Mouse (Mus musculus): ENCODE data around the gene Phf1. TPM values are rescaled to one million over a fixed set of nuclear protein-coding genes. Genes with fewer than 3 reads are reported as not detected.
"Not testable (repeated sequence)": the region's sequence is repeated elsewhere in the genome, so short reads cannot be mapped to it uniquely, and the experiment has no call there.

Gene Phf1
- polyA plus RNA-seq, 1 experiment from 2014 or later, result 2.5 TPM

- DNase-seq (peak; percentile 14), ATAC-seq (no peak)
- Histone ChIP-seq H3K9ac (replicated peaks) (no peak overlapping the region), H3K36me3 (replicated peaks; ENCODE audit: insufficient read depth, low read length) (no peaks in the 10 kb centered on the region), H3K4me2 (ENCODE audit: low read depth, low read length) (no peak overlapping the region), H3K9me3 (ENCODE audit: low read length) (no peaks in the 10 kb centered on the region), H3K27ac (ENCODE audit: low read depth) (no peak overlapping the region), H3K4me3 (ENCODE audit: low read depth, low read length) (no peak overlapping the region), H3K4me1 (ENCODE audit: insufficient read depth) (0 out of 2 replicates have a peak, but pooled peaks cover 2% of the 10 kb centered on the region), H3K27me3 (ENCODE audit: insufficient read depth, low read length) (no peaks in the 10 kb centered on the region)
- no peak for TF ChIP-seq EP300 (IDR thresholded peaks at IDR 0.05; ENCODE audit: low read depth)
- no peak for TF ChIP-seq CTCF (IDR thresholded peaks at IDR 0.05; ENCODE audit: low read depth)
- 60% methylated on average over 16 of the region's 16 CpGs for WGBS (ENCODE audit: insufficient replicate concordance)
Measured at GRCm38 (mm10) chr17:26892635-26893375, 40.0 kb upstream of the Phf1 start.

GRCm38 (mm10) chr17:26893492-26893891 lies 39.4 kb upstream of the Phf1 start:
- no peak for DNase-seq
- H3K9me3 ChIP-seq (ENCODE audit: low read length), result no peaks in the 10 kb centered on the region
- no peaks in the 10 kb centered on the region for H3K27me3 ChIP-seq (ENCODE audit: insufficient read depth, low read length)
- 62% methylated on average over 6 of the region's 6 CpGs for WGBS (ENCODE audit: insufficient replicate concordance)
- no peak for TF ChIP-seq CTCF (IDR thresholded peaks at IDR 0.05; ENCODE audit: low read depth)
- TF ChIP-seq EP300 (IDR thresholded peaks at IDR 0.05; ENCODE audit: low read depth), result no peak
- ATAC-seq, result no peak
- no peak overlapping the region for H3K27ac ChIP-seq (ENCODE audit: low read depth)
- no peak overlapping the region for H3K4me3 ChIP-seq (ENCODE audit: low read depth, low read length)
- H3K4me1 ChIP-seq (ENCODE audit: insufficient read depth), result 0 out of 2 replicates have a peak, but pooled peaks cover 2% of the 10 kb centered on the region
- H3K9ac ChIP-seq (replicated peaks), result no peak overlapping the region
- no peaks in the 10 kb centered on the region for H3K36me3 ChIP-seq (replicated peaks; ENCODE audit: insufficient read depth, low read length)
- no peak overlapping the region for H3K4me2 ChIP-seq (ENCODE audit: low read depth, low read length)

- H3K27me3 ChIP-seq (ENCODE audit: insufficient read depth, low read length), result no peaks in the 10 kb centered on the region
- H3K4me2 ChIP-seq (ENCODE audit: low read depth, low read length), result no peak overlapping the region
- H3K4me3 ChIP-seq (ENCODE audit: low read depth, low read length), result no peak overlapping the region
- no peak for ATAC-seq
- no peak for TF ChIP-seq EP300 (IDR thresholded peaks at IDR 0.05; ENCODE audit: low read depth)
- TF ChIP-seq CTCF (IDR thresholded peaks at IDR 0.05; ENCODE audit: low read depth), result no peak
- H3K4me1 ChIP-seq (ENCODE audit: insufficient read depth), result 0 out of 2 replicates have a peak, but pooled peaks cover 2% of the 10 kb centered on the region
- no peak overlapping the region for H3K27ac ChIP-seq (ENCODE audit: low read depth)
- WGBS (ENCODE audit: insufficient replicate concordance), result 86% methylated on average over 6 of the region's 6 CpGs
- no peaks in the 10 kb centered on the region for H3K36me3 ChIP-seq (replicated peaks; ENCODE audit: insufficient read depth, low read length)
- no peak overlapping the region for H3K9ac ChIP-seq (replicated peaks)
- H3K9me3 ChIP-seq (ENCODE audit: low read length), result no peaks in the 10 kb centered on the region
- no peak for DNase-seq
Measured at GRCm38 (mm10) chr17:26894342-26894741, 38.5 kb upstream of the Phf1 start.

GRCm38 (mm10) chr17:26895578-26895977 lies 37.3 kb upstream of the Phf1 start:
- DNase-seq (peak; percentile 78), ATAC-seq (no peak)
- Histone ChIP-seq H3K36me3 (replicated peaks; ENCODE audit: insufficient read depth, low read length) (no peaks in the 10 kb centered on the region), H3K27me3 (ENCODE audit: insufficient read depth, low read length) (no peaks in the 10 kb centered on the region), H3K9me3 (ENCODE audit: low read length) (no peaks in the 10 kb centered on the region), H3K4me2 (ENCODE audit: low read depth, low read length) (no peak overlapping the region), H3K9ac (replicated peaks) (no peak overlapping the region), H3K4me3 (ENCODE audit: low read depth, low read length) (no peak overlapping the region), H3K27ac (ENCODE audit: low read depth) (no peak overlapping the region), H3K4me1 (ENCODE audit: insufficient read depth) (0 out of 2 replicates have a peak, but pooled peaks cover 2% of the 10 kb centered on the region)
- TF ChIP-seq CTCF (IDR thresholded peaks at IDR 0.05; ENCODE audit: low read depth) (peak; percentile 97), EP300 (IDR thresholded peaks at IDR 0.05; ENCODE audit: low read depth) (no peak)
- WGBS (ENCODE audit: insufficient replicate concordance), result 11% methylated on average over 10 of the region's 10 CpGs

- Histone ChIP-seq H3K36me3 (replicated peaks; ENCODE audit: insufficient read depth, low read length) (no peaks in the 10 kb centered on the region), H3K4me1 (ENCODE audit: insufficient read depth) (no peaks in the 10 kb centered on the region), H3K9me3 (ENCODE audit: low read length) (no peaks in the 10 kb centered on the region), H3K27ac (ENCODE audit: low read depth) (no peak overlapping the region), H3K4me2 (ENCODE audit: low read depth, low read length) (no peak overlapping the region), H3K9ac (replicated peaks) (no peak overlapping the region), H3K4me3 (ENCODE audit: low read depth, low read length) (no peak overlapping the region), H3K27me3 (ENCODE audit: insufficient read depth, low read length) (no peaks in the 10 kb centered on the region)
- no peak for ATAC-seq
- TF ChIP-seq CTCF (IDR thresholded peaks at IDR 0.05; ENCODE audit: low read depth) (no peak), EP300 (IDR thresholded peaks at IDR 0.05; ENCODE audit: low read depth) (no peak)
- 79% methylated on average over 6 of the region's 6 CpGs for WGBS (ENCODE audit: insufficient replicate concordance)
- no peak for DNase-seq
Measured at GRCm38 (mm10) chr17:26900916-26901315, 31.9 kb upstream of the Phf1 start.

GRCm38 (mm10) chr17:26904320-26904719 lies 28.5 kb upstream of the Phf1 start:
- H3K27me3 ChIP-seq (ENCODE audit: insufficient read depth, low read length), result no peaks in the 10 kb centered on the region
- 57% methylated on average over 5 of the region's 5 CpGs for WGBS (ENCODE audit: insufficient replicate concordance)
- no peak overlapping the region for H3K4me2 ChIP-seq (ENCODE audit: low read depth, low read length)
- TF ChIP-seq EP300 (IDR thresholded peaks at IDR 0.05; ENCODE audit: low read depth), result no peak
- no peak for TF ChIP-seq CTCF (IDR thresholded peaks at IDR 0.05; ENCODE audit: low read depth)
- DNase-seq (no peak), ATAC-seq (no peak)
- H3K9me3 ChIP-seq (ENCODE audit: low read length), result no peaks in the 10 kb centered on the region
- H3K36me3 ChIP-seq (replicated peaks; ENCODE audit: insufficient read depth, low read length), result no peaks in the 10 kb centered on the region
- no peaks in the 10 kb centered on the region for H3K4me1 ChIP-seq (ENCODE audit: insufficient read depth)
- H3K9ac ChIP-seq (replicated peaks), result no peak overlapping the region
- no peak overlapping the region for H3K27ac ChIP-seq (ENCODE audit: low read depth)
- no peak overlapping the region for H3K4me3 ChIP-seq (ENCODE audit: low read depth, low read length)

- H3K9me3 ChIP-seq (ENCODE audit: low read length); H3K27ac ChIP-seq (ENCODE audit: low read depth); H3K27me3 ChIP-seq (ENCODE audit: insufficient read depth, low read length); H3K4me3 ChIP-seq (ENCODE audit: low read depth, low read length); H3K36me3 ChIP-seq (replicated peaks; ENCODE audit: insufficient read depth, low read length); DNase-seq; H3K9ac ChIP-seq (replicated peaks); H3K4me2 ChIP-seq (ENCODE audit: low read depth, low read length); ATAC-seq; H3K4me1 ChIP-seq (ENCODE audit: insufficient read depth): not testable (repeated sequence)
- WGBS (ENCODE audit: insufficient replicate concordance), result 91% methylated on average over 14 of the region's 15 CpGs
Measured at GRCm38 (mm10) chr17:26907506-26907905, 25.3 kb upstream of the Phf1 start.

All from liver, postnatal 0 days (tissue).